Mouse (Mus musculus) c-Kit-positive CD71-positive TER-119-positive erythroid progenitor cells, embryonic 14.5 days (primary cell): ENCODE measurements at regions not wholly inside any gene's neighbourhood (a gene's known extent, or its start where the extent isn't known, plus 50 kb on each side); places are given as distances from the start of the nearest gene placed in this dataset.

ENCODE experiments used
- DNase-seq: peaks from one replicate; pipeline ENCODE4 v3.0.0-alpha.2; 2013; ENCODE audit warnings: low spot score

GRCm38 (mm10) chr3:149993199-149993598, 1002.8 kb upstream of the Adgrl2 start:
- no peak for DNase-seq

GRCm38 (mm10) chr3:149987801-149988200, 997.4 kb upstream of the Adgrl2 start:
- no peak for DNase-seq

- no peak for DNase-seq
These were observed 966.6 kb upstream of the Adgrl2 start for GRCm38 (mm10) chr3:149956993-149957392.

GRCm38 (mm10) chr3:149936197-149936596, 945.8 kb upstream of the Adgrl2 start:
- DNase-seq, result no peak

GRCm38 (mm10) chr3:149934832-149935231, 944.5 kb upstream of the Adgrl2 start:
- DNase-seq, result no peak

GRCm38 (mm10) chr3:149928456-149929360, 938.4 kb upstream of the Adgrl2 start:
- no peak for DNase-seq

GRCm38 (mm10) chr3:149920206-149920605, 929.9 kb upstream of the Adgrl2 start:
- DNase-seq, result no peak

- DNase-seq, result no peak
These were observed 927.8 kb upstream of the Adgrl2 start for GRCm38 (mm10) chr3:149918201-149918600.

GRCm38 (mm10) chr3:149910721-149911120, 920.4 kb upstream of the Adgrl2 start:
- no peak for DNase-seq

- DNase-seq, result no peak
These were observed 911.4 kb upstream of the Adgrl2 start for GRCm38 (mm10) chr3:149901783-149902182.

- DNase-seq, result no peak
These were observed 886.2 kb upstream of the Adgrl2 start for GRCm38 (mm10) chr3:149876553-149876952.

- no peak for DNase-seq
These were observed 875.6 kb upstream of the Adgrl2 start for GRCm38 (mm10) chr3:149865945-149866344.

- DNase-seq, result no peak
These were observed 856.7 kb upstream of the Adgrl2 start for GRCm38 (mm10) chr3:149846941-149847539.

GRCm38 (mm10) chr3:149845826-149846486, 855.6 kb upstream of the Adgrl2 start:
- DNase-seq, result no peak

GRCm38 (mm10) chr3:149845083-149845825, 854.9 kb upstream of the Adgrl2 start:
- no peak for DNase-seq

- DNase-seq, result no peak
These were observed 847.6 kb upstream of the Adgrl2 start for GRCm38 (mm10) chr3:149837921-149838320.

- DNase-seq, result no peak
These were observed 846.3 kb upstream of the Adgrl2 start for GRCm38 (mm10) chr3:149836467-149837233.

- DNase-seq, result no peak
These were observed 836.8 kb upstream of the Adgrl2 start for GRCm38 (mm10) chr3:149827181-149827580.

GRCm38 (mm10) chr3:149826757-149827156, 836.4 kb upstream of the Adgrl2 start:
- no peak for DNase-seq

GRCm38 (mm10) chr3:149820670-149821069, 830.3 kb upstream of the Adgrl2 start:
- DNase-seq, result no peak

GRCm38 (mm10) chr3:149819863-149820262, 829.5 kb upstream of the Adgrl2 start:
- no peak for DNase-seq
